Mouse (Mus musculus): ENCODE results near the gene Tomm40l.

- no peak for TF ChIP-seq POLR2A (IDR thresholded peaks at IDR 0.05; ENCODE audit: low read depth, low read length)
- no peak for TF ChIP-seq CTCF (IDR thresholded peaks at IDR 0.05; ENCODE audit: extremely low read depth, insufficient read depth, insufficient read length, insufficient replicate concordance)
Observed at GRCm38 (mm10) chr1:171221281-171222193, 777 bp downstream of the Tomm40l start.
